Mouse (Mus musculus): ENCODE results near the gene Adh7.
A peak's percentile ranks its signal among the peaks of the same experiment; 100 is the strongest.

Adh7 gene

GRCm38 (mm10) chr3:138260721-138261669, 43.4 kb downstream of the Adh7 start, which contains the start of gene Adh1:
Gene Adh1 (plus strand): TSS chr3:138260991.
- no peak; the same call in 1 of the 2 replicates for TF ChIP-seq GATA4 (IDR thresholded peaks at IDR 0.05; ENCODE audit: insufficient replicate concordance, low read length)

- TF ChIP-seq GATA4 (IDR thresholded peaks at IDR 0.05; ENCODE audit: insufficient replicate concordance, low read length): peak; percentile 100
Observed at GRCm38 (mm10) chr3:138262568-138262967, 45.0 kb downstream of the Adh7 start.

GRCm38 (mm10) chr3:138263154-138263930, 45.8 kb downstream of the Adh7 start:
- no peak for TF ChIP-seq GATA4 (IDR thresholded peaks at IDR 0.05; ENCODE audit: insufficient replicate concordance, low read length)

GRCm38 (mm10) chr3:138264648-138265047, 47.1 kb downstream of the Adh7 start:
- TF ChIP-seq GATA4 (IDR thresholded peaks at IDR 0.05; ENCODE audit: insufficient replicate concordance, low read length): no peak

- no peak for TF ChIP-seq GATA4 (IDR thresholded peaks at IDR 0.05; ENCODE audit: insufficient replicate concordance, low read length)
Observed at GRCm38 (mm10) chr3:138270507-138270906, 52.9 kb downstream of the Adh7 start.

GRCm38 (mm10) chr3:138271297-138271696, 53.7 kb downstream of the Adh7 start:
- TF ChIP-seq GATA4 (IDR thresholded peaks at IDR 0.05; ENCODE audit: insufficient replicate concordance, low read length): no peak

GRCm38 (mm10) chr3:138273080-138273479, 55.5 kb downstream of the Adh7 start:
- TF ChIP-seq GATA4 (IDR thresholded peaks at IDR 0.05; ENCODE audit: insufficient replicate concordance, low read length): no peak

GRCm38 (mm10) chr3:138275100-138275499, 57.5 kb downstream of the Adh7 start:
- no peak for TF ChIP-seq GATA4 (IDR thresholded peaks at IDR 0.05; ENCODE audit: insufficient replicate concordance, low read length)

- TF ChIP-seq GATA4 (IDR thresholded peaks at IDR 0.05; ENCODE audit: insufficient replicate concordance, low read length): no peak
Observed at GRCm38 (mm10) chr3:138282556-138282955, 65.0 kb downstream of the Adh7 start.

All from liver, adult (tissue).